Mouse (Mus musculus): ENCODE measurements around the gene Atf6. TPM values are rescaled to one million over a fixed set of nuclear protein-coding genes. Genes with fewer than 3 reads are reported as not detected.
A peak's percentile ranks its signal among the peaks of the same experiment; 100 is the strongest.

The Atf6 gene
- 10 to 100 TPM; 17.2 to 17.5 TPM for total RNA-seq (2021)
- long read RNA-seq, experiment 1, full-length matches to known transcripts = 7 of 9 reads
- long read RNA-seq, experiment 1, partial matches to known transcripts = 1 of 9 reads
- long read RNA-seq, experiment 1, other reads (novel, unspliced or antisense) = 1 of 9 reads
- long read RNA-seq, experiment 2, full-length matches to known transcripts = 5 of 9 reads
- long read RNA-seq, experiment 2, partial matches to known transcripts = 0 of 9 reads
- long read RNA-seq, experiment 2, other reads (novel, unspliced or antisense) = 4 of 9 reads

DNA sequence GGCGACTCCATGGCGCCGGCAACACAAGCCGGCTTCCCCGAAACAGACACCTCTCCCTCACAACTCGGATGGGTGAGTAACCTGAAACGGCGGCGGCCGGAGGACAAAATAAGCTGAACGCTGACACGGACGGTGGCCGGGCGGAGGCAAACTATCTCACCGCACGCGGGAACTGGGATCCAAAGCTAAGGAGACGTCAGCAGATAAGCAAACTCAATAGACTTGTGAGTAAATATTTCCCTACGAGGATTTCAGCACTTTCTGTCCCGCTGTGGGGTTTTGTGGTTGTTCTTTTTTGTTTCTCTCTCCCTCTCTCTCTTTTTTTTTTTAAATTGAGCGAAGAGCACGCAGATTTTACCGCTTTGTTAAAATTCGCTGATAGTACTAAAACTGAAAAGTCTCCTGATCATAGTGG, at the start of gene Atf6:
TSS of gene Atf6 (minus strand) at position 81 of the 415 bp plus-strand sequence.
- DNase-seq = peak; percentile 95

DNA sequence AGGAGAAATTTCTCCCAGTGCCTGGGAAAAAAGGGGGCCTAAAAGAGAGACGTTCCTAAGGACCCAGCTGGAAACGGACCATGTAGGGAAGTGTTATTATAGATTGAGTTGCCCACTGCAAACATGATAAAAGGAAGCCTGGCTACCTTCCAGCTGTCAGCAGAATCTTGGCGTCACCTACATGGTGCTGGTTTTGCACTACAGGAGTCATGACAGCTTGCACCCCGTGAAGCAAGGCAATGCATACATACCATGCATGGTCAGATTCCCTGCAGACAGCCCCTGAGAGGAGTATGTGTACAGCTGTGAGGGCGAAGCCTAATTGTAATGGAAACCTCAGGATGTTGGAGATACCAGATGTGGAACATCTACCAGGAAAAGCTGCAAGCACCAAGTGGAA, 48.1 kb upstream of the Atf6 start:
- DNase-seq = no peak

DNA sequence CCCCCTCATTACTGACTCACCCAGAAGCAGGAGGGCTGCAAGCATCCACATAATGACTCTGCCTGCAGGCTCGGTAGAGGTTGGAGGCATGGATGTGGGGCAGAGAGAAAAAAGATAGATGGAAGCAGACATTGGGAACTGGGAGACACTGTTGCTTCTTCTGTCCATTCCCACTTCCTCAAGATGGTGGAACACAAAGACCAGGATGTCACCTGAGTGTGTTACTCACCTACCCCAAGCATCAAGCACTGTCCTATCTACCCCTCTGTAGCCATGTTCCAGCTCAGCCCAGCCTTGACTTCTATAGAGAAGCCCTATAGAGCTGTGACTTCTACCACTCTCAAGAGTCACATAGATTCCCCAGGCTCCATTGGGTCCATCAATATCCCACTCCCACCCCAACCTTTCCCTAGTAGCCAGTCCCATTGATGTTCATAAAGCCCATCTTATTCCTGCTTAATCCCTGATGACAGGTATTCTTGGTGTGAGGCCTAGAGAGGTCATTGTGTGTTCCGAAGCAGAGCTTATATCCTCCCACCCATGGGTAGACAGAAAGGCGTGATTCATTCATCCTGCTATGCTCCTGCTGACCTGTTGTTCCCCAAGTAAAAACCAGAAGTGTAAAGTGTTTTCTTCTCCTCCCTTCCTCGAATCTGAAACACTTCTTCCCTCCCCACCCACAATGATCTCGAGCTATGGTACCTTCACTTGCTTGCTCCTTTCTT, 45.5 kb upstream of the Atf6 start, which contains the start of gene Fcrlb:
TSS of gene Fcrlb (minus strand) at position 51 of the 725 bp plus-strand sequence.
- no peak for DNase-seq

GRCm38 (mm10) chr1:170911907-170912660, 44.5 kb upstream of the Atf6 start:
- DNase-seq = no peak

DNA sequence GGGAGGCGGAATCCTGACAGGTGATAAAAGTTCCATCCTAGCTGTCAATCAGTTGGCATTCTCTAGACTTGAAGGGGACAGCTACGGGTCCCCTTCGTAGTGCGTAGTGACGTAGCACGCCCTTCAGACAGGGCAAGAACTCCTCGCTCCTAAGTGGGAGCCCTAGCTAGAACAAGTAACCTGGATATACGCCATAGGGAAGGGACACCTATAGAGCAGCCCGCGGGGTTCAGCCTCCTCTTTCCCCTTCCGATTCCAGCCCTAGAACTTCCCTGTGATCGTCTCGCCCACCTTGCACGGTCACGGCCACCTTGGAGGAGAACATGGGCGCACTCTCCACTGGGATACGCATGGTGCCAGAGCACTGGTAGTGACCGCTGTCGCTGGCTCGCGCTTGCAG, 40.8 kb upstream of the Atf6 start:
- DNase-seq = no peak

DNA sequence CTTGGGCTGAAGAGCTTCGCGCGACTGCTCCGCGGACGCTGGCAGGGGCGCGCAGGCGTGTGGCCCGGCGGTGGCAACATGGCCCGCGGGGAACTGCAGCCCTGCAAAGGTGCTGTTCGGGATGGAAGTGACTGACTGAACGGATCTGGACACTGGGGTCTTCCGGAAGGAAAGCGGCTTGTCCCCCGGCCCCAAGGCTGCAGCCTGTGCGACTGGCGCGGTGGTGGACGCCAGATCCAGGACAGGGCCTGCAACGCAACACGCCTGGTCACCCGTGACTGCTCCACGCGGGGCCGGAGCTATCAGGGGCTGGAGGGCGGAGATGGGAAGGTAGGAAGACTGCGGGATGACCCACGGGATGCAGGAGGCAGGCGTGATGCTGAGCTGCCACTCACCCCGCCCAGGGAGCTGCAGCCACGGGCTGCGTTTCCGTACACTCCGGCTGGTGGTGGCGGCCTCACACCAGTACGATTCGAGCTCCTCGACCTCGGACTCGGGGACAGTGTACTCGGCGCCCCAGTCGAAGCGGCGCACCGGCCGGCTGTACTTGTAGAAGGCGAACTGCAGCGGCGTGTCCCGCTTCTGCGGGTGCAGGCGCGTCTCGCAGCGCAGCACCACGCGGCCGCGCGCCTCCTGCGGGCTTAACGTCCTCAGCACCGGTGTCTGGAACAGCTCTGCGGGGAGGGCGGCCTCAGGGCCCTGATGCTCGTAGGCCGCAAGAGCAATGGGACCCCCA, 40.1 kb upstream of the Atf6 start:
- peak; percentile 27 for DNase-seq

- DNase-seq = no peak
Measured at GRCm38 (mm10) chr1:170907111-170907455, 39.5 kb upstream of the Atf6 start.

- DNase-seq = no peak
Measured at GRCm38 (mm10) chr1:170903485-170903884, 35.9 kb upstream of the Atf6 start.

DNA sequence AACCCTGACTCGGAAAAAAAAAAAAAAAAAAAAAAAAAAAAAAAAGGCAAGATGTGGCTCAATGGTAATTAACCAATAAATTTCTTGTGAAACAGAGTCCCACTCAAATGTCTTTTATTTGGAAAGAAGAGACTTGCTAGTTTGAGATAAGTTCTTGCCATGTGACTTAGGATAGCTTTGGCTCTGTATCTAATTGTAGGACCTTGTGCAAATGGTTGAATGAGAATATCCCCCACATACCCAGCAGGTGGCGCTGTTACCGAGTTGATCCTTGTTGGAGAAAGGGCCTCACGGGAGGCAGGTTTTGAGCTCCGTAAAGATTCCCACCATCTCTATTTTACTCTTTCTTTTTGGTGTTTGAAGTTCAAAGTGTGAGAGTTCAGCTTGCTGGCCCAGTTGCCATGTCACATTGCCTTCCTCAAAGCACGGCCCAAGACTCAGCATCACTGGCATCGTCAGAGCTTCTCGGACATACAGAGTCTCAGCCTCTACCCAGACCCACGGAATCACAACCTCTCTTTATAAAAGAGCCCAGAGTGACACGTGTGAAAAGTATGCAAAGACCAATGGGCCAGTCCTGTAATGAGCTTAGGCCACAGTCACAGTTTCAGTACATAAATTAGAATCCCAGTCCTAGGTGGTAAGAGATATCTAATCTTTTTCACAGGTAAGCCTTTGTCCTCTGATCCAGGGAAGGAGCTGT, 34.1 kb upstream of the Atf6 start:
- peak; percentile 85 for DNase-seq

- DNase-seq = peak; percentile 42
Measured at GRCm38 (mm10) chr1:170900799-170901467, 33.4 kb upstream of the Atf6 start.

- DNase-seq = no peak
Measured at GRCm38 (mm10) chr1:170898413-170899075, 31.0 kb upstream of the Atf6 start.

DNA sequence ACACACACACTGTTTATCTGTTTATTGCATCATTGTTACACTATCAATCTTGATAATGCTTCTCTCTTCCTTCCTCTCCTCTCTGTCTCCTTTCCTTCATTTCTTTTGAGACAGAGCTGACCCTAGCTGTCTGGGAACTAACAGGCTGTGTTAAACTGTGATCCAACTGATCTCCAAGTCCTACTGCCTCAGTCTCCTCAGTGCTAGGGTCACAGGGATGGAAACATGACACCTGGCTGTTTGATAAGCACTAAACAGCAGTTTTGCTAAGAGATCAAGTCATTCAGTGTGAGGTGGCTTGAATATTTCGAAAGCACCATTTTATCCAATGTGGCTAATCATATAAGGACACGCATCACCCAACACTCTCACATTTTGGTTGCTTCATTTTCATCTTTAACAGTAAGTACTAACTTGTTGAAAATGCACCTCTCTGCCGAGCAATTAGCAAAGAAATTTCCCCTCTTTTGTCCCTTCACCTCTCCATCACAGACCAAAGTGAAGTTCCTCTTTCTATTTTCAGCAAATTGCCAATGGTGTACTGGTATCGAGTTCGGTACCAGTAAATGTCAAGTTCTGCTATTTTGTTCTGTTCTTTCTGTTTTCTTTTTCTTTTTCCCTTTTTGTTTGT, 29.2 kb upstream of the Atf6 start:
- no peak for DNase-seq

DNA sequence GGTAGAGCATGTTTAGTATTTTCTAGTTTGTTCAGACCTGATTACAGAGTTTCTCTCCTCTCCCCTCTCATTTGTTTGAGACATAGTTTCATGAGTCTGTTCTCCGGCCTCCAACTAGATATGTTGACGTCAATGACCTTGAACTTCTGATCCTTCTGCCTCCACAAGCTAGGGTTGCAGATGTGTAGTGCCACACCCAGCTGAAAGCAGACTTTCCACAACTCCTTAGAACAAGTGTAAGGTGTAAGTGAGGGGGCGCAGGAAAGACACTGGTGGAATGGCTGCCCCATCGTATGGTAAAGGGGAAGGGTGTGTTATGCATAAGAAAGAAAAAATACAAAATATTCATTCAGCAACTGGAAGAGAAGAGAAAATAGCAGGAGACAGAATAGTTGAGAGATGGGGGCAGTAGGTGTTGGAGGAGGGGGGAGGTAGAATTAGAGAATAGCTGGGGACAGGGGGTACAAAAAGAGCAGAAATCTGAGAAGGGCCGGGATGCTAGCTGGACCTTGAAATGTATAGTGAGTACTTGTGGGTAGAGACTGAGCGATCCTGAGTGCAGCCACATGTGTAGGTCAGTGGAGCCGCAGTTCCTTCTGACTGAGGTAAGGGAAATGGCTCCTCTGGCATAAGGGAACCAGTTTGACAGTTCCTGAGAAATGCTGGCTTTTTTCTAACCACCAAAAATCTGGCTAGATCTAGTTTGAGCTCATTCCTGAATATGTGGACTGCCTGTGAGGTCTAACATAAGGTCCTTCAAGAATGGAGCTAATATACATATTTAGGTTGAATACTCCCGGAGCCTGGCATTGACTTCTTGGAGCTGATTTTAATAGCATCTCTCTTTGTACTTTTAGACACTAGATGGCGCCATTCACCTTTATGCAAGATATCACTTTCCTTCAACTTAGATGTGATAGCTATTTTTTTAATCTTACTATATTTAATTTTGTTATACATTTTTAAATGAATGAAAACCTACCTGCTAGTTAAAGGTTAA, 27.3 kb upstream of the Atf6 start:
- no peak for DNase-seq

DNA sequence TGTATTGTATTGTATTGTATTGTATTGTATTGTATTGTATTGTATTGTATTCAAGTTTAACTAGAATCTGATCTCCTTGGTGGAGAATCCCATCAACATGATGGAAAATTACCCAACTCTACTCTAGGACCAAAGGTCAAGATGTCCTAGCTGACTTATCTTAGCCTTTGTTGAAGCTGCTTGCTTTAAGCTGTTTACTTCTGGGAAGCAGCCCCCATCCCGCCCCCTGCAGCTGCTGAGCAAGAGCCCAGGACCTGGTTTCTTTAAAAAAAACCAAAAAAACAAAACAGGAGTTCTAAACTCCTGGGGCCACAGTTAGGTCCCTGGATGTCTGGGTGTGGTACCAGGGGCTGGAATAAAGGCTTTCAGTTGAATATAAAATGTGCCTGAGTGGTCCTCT, 24.7 kb upstream of the Atf6 start:
- no peak for DNase-seq

- no peak for DNase-seq
Measured at GRCm38 (mm10) chr1:170891646-170892045, 24.1 kb upstream of the Atf6 start.

DNA sequence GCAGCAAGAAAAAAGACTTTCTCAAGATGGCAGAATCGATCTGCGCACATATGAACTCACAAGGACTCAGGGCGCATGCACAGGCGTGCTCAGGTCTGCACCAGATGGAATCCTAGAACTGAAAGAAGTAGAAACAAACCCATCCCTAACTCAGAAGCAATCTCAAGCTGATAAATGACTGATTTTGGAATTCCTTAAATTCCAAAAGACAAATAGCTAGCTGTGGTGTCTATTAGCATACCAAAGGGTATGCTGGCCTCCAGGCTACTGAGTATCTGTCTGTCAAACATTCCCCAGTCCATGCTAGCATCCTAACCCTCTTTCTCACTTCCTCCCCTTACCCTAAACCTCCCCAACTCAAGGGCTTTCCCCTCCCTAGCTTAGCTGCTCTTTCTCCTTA, 21.7 kb upstream of the Atf6 start:
- no peak for DNase-seq

GRCm38 (mm10) chr1:170886044-170886458, 18.5 kb upstream of the Atf6 start:
- no peak for DNase-seq

- peak; percentile 77 for DNase-seq
Measured at GRCm38 (mm10) chr1:170884978-170885561, 17.5 kb upstream of the Atf6 start, which contains the start of the genes Gm26620 and Dusp12. Gene Gm26620 (plus strand): TSS chr1:170885065. Gene Dusp12 (minus strand): TSS chr1:170885540.

All from gastrocnemius, postnatal 10 days (tissue).